Mouse (Mus musculus) neutrophil, adult 5-6 weeks (primary cell): ENCODE results near the gene Xxylt1. TPM values are rescaled to one million over a fixed set of nuclear protein-coding genes. Genes with fewer than 3 reads are reported as not detected.

ENCODE experiments used
- ATAC-seq: fragments of 151-379, 151-347 bp; 2 replicates; pipeline ENCODE4 v1.8.0; 2017; ENCODE audit warnings: mild to moderate bottlenecking, moderate TSS enrichment; ENCODE audit not compliant: insufficient number of reproducible peaks, poor library complexity, low FRiP score, severe bottlenecking; ENCODE audit errors: extremely low read depth
- total RNA-seq: library from RNA; stranded (forward); fragments of 200-1000 nt; gene quantifications from 2 replicates; pipeline ENCODE4 v1.2.3, GENCODE M21; 2017

Gene Xxylt1
- total RNA-seq, 1 experiment from 2014 or later: 5.9 TPM

GRCm38 (mm10) chr16:30969266-30970064 is 111.8 kb downstream of the Xxylt1 start:
- no peak for ATAC-seq

DNA sequence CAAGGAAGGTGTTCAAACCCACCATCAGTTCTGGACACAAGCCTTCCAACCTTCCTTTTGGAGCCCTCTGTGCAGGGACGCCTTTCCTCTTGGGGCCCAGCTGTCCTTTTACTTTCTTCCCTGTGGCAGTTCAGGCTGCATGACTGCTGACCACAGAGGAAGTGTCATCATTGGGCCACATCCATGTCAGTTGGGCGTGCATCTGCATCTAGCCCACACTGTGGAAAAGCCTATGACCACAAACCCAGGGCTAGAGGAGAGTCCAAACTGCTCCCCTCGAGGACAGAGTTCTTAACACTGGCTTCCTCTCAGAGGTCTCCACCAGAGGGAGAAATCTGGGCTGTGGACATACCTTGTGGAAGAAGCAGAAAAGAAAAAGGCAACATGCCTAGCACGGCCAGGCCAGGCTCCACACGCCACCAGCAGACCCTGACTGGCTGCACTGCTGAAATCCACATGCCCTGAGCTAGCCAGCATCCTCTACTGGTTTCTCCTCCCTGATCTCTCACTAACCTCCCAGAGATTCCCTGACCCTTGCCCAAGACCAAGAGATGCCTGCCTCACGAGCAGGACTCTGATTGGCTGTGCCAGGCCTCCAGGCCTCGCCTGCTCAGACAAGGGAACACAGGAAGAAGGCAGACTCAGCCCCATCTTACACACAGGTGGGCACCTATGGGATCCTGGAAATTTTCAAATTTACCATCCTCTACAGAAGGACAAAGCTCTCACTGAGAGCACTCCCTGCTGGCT is 112.7 kb downstream of the Xxylt1 start:
- peak; percentile 34; the same call in 1 of the 2 replicates for ATAC-seq

DNA sequence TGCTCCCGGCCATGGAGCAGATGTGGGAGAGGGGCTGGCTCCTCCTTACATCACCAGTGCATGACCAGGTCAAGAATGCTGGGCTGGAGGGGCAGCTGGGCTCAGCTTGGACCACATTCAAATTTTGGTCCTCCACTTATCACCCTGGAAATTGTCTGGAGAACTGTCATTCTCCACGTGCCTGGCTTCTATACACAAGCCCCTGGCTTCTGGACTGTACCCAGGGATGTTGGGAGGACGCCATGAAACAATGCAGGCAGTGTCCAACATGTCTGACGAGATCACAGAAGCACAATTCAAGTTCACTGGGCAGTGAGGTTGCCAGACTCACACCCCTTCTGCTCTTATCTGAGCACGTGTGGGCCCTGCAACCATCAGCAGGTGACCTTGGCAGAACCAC is 114.5 kb downstream of the Xxylt1 start:
- ATAC-seq: no peak

DNA sequence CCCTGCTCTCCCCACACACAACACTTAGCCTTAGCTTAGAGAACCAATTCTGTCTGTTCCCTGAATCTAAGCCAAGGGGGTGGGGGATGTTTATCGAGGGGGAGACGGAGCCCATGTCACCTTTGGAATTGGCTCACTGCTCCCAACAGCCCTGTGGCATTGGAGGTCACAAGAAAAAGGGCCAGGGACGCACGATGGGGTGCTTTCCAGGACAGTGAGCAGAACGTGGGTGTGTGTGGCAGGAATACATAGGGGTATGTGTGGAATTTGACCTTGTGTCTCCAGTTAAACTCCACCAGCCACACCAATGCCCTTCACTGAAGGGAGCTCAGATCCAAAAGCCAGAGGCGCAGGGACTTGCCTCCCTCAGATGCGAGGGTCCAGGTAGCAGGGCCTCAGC is 116.3 kb downstream of the Xxylt1 start:
- no peak for ATAC-seq

GRCm38 (mm10) chr16:30964411-30964810 is 116.8 kb downstream of the Xxylt1 start:
- ATAC-seq: no peak

GRCm38 (mm10) chr16:30962515-30962914 is 118.7 kb downstream of the Xxylt1 start:
- peak; percentile 8; the same call in 1 of the 2 replicates for ATAC-seq

DNA sequence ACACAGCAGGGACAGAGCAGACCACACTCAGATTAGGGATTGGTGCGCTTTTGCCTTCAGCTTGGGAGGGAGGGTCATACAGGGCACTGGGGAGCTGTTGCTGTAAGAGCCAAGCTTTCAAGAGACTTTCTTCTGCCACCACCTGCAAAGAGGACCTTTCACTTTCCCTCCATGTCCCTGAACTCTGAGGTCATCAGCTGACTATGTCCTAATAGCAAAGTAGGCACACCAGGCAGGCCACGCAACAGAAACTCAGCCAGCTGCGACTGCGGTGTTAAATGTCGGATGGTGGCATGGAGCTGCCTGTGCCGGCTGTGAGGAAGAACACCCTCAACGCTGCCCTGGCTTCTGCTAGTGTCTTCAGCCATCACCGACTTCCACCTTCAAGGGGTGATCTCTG is 120.1 kb downstream of the Xxylt1 start:
- no peak for ATAC-seq

- ATAC-seq: no peak
Observed at GRCm38 (mm10) chr16:30960266-30960665, 121.0 kb downstream of the Xxylt1 start.

GRCm38 (mm10) chr16:30959692-30960091 is 121.5 kb downstream of the Xxylt1 start:
- no peak for ATAC-seq

GRCm38 (mm10) chr16:30956141-30956540 is 125.1 kb downstream of the Xxylt1 start:
- no peak for ATAC-seq

DNA sequence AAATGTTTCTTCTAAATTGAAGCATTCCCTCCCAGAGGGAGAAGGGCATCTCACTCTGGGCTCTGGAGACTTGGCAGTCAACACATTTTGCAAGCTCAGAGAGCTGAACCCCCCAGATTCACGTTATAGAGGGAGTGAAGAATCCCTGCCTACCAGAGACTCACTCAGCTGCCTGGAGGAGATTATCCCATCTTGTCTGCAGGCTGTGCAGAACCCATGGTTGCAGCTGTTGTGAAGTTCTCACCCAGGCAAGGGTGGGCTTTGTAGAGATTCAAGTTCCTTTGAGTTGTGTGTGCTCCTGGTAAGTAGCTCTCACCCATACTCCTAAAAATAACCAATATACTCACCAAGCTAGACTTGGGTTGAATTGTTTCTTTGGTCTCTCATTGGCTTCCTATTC is 132.6 kb downstream of the Xxylt1 start:
- no peak for ATAC-seq

GRCm38 (mm10) chr16:30948216-30948615 is 133.0 kb downstream of the Xxylt1 start:
- no peak for ATAC-seq

DNA sequence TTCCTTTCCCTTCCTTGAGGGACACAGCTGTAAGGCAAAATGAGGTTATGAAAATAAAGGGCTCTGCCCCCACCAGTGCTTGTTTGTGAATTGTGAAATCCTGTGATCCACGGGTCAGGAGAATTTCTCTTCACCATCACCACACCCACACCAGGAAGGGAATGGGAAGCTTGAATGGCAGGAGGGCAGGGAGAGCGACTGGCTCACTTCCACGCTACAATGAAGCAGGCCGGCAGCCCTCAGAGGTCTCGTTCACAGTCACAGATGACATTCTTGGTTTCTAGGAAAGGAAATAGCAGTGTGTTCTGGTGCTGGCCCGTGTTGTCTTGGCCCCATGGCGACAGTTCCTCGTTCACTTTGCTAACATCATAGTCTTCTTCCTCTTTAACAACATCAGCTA is 136.3 kb downstream of the Xxylt1 start:
- ATAC-seq: no peak

DNA sequence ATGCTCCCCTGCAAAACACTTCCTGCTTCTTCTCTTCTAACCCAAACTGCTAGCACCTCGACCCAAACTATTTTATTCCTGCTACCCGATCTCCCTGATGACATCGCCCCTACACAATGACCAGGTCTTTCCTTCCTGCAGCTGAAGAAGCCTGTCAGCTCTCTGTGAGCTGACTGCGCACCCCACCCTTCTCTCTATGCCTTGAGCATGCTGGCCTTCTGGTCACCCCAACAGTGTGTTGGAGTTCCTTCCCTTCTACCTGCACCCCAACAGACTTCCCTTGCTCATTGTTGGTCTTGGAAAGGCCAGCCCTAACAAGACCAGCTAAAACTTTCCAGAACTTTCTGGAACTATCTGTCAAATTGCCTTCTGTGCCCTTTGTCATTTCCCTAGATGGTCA is 137.3 kb downstream of the Xxylt1 start:
- no peak for ATAC-seq

DNA sequence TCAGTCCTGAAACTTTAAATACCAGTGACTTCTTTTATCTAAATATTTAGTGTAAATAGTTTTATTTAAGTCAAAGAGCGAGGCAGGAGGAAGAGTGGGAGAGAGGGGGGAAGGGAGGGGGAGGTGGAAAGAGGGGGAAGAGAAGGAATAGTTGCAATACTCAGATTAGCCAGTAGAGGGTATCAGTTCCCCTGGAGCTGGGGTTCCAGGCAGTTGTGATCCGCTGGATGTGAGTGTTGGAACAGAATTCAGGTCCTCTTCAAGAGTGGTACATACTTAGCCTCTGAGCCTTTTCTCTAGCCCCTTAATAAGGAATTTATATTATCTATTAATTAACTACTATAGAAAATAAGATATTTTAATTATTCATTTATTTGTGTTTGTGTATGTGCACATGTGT is 140.5 kb downstream of the Xxylt1 start:
- ATAC-seq: no peak; the same call in 1 of the 2 replicates

DNA sequence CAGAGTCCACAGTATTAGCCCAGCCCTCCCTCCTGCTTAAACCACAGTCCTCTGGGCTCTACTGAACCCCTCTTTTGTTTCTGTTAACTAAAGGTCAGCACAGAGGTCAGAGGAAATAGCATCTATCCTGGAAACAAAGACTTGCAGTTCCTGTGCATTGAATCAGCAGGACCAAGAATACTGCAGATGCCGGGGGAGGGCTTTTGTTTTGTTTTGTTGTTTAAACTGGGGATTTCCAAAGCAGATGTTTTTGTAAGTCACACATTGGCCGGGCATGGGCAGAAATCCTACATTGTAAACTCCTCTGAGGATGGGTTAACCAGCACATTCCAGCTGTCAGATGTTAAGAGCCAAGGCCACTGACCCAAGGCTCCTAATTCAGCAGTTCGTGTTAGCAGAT is 141.3 kb downstream of the Xxylt1 start:
- no peak for ATAC-seq

DNA sequence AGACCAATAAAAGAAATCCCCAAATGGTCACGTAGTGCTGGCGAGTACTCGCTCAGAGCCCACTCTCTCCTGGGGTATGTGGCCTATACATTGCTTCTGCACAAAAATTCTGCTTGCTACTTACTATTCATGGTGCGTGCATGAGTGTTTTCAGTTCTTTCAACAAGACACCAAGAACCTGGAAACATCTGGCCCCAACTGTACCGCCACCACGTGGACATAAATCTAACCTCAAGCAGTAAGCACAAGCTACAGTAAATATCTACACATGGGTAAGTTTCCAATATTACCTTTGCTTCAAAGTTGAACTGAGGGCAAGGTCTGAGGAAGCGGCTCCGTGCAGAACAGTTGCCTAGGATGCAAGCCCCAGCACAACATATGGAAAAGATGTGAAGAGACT is 142.0 kb downstream of the Xxylt1 start:
- ATAC-seq: no peak

- ATAC-seq: no peak
Observed at GRCm38 (mm10) chr16:30938664-30939063, 142.6 kb downstream of the Xxylt1 start.

GRCm38 (mm10) chr16:30937665-30938064 is 143.6 kb downstream of the Xxylt1 start:
- no peak for ATAC-seq

DNA sequence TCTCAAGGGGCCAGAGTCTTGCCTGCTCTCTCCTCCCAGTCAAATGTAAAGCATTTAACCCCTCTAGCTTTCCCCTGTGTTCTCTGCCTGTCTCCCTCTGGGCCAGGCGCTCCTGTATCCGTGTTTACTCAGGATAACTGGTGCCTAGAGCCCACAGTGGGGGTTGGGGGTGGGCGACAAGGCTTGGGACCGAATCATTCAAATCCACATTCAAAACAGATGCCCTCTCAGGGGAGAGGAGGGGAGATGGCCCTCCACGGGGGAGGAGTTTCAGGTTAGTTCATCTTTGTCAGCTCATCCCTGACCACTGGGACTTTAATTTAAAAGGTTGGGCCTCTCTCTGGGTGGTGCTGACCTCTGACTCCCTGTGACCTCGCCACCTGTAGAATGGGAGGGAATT is 144.8 kb downstream of the Xxylt1 start:
- ATAC-seq: no peak
